Mouse (Mus musculus) spleen, adult 2 months (tissue): Measurements from ENCODE around the gene Plcxd2.

ENCODE experiments used
- CTCF ChIP-seq: fragments of 200-500 bp; IDR thresholded peaks from 2 replicates; pipeline ENCODE4 v1.5.1; 2011; ENCODE audit warnings: mild to moderate bottlenecking, inconsistent platforms; ENCODE audit not compliant: insufficient read depth, insufficient read length, insufficient replicate concordance; ENCODE audit errors: extremely low read depth
- POLR2A ChIP-seq: fragments of 200-500 bp; IDR thresholded peaks from 2 replicates; pipeline ENCODE4 v1.6.1; 2011; ENCODE audit warnings: low read depth, low read length, inconsistent platforms

DNA sequence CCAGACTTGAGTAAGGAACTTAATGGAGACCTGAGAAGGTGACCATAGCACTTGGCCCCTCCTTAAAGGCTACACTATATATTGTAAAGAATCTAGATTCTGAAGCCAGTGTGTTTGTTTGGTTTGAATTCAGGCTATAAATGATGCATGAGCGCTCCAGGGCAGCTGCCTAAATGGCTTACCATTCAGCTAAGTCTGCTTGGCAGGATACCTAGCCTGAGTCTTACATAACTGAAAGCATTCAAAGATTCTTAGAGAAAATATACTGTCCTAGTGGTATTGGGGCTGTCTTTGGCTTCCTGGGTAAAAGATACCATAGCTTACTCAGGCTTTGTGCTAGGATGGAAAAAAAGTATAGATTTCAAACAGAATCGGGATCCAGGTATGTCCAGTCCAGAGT lies 11.3 kb upstream of the Plcxd2 start:
- no peak for TF ChIP-seq CTCF
- TF ChIP-seq POLR2A = no peak
